ENCODE assay signal across 18 mouse cellular contexts in genomic region chr4:57895902-57896301, GRCm38 (mm10). TPM values are rescaled to one million over a fixed set of nuclear protein-coding genes. Genes with fewer than 3 reads are reported as not detected.
DNase-seq lines count a peak whose midpoint lies in the region; ATAC-seq and TF ChIP-seq lines count a peak whose summit lies in the region.
"Had no signal": no experiment of that assay in that cellular context is flagged by ENCODE, and none has a peak within 500 bp of the region (broad histone marks: within the 10 kb centered on the region; RNA-seq: fewer than 3 reads in every experiment).

No protein-coding gene starts in this region.

- WGBS in intestine, embryonic 15.5 days: 37% methylated on average over 6 of the region's 6 CpGs
- 44% methylated on average over 6 of the region's 6 CpGs for WGBS in intestine, embryonic 16.5 days
- WGBS in neural tube, embryonic 11.5 days: 74% methylated on average over 6 of the region's 6 CpGs

- H3K4me1 ChIP-seq in intestine, embryonic 15.5 days (replicated peaks): peaks cover 10% of the 10 kb centered on the region; the same call in 1 of the 2 replicates
- H3K4me1 ChIP-seq in intestine, embryonic 16.5 days (ENCODE audit: control insufficient read depth, insufficient read depth, low read length): peaks cover 9% of the 10 kb centered on the region
- 0 out of 2 replicates have a peak, but pooled peaks cover 10% of the 10 kb centered on the region for H3K4me1 ChIP-seq in neural tube, embryonic 11.5 days (ENCODE audit: control insufficient read depth, insufficient read depth, low read length)
- H3K4me1 ChIP-seq: liver, embryonic 12.5 days had no signal

- H3K36me3 ChIP-seq in intestine, embryonic 15.5 days: no peaks in the 10 kb centered on the region
- no peaks in the 10 kb centered on the region for H3K36me3 ChIP-seq in intestine, embryonic 16.5 days (ENCODE audit: control insufficient read depth, insufficient read depth, low read length)
- H3K36me3 ChIP-seq in neural tube, embryonic 11.5 days (ENCODE audit: control insufficient read depth, insufficient read depth, low read length): no peaks in the 10 kb centered on the region
- H3K36me3 ChIP-seq: liver, embryonic 12.5 days; midbrain, embryonic 12.5 days had no signal

- no peaks in the 10 kb centered on the region for H3K27me3 ChIP-seq in intestine, embryonic 15.5 days (replicated peaks)
- H3K27me3 ChIP-seq in intestine, embryonic 16.5 days (replicated peaks; ENCODE audit: control insufficient read depth, insufficient read depth, low read length): no peaks in the 10 kb centered on the region
- no peaks in the 10 kb centered on the region for H3K27me3 ChIP-seq in neural tube, embryonic 11.5 days (ENCODE audit: control insufficient read depth, insufficient read depth, low read length)
- H3K27me3 ChIP-seq: hindbrain, embryonic 13.5 days; limb, embryonic 13.5 days; liver, embryonic 12.5 days; midbrain, embryonic 12.5 days had no signal

- H3K9me3 ChIP-seq in intestine, embryonic 15.5 days: no peaks in the 10 kb centered on the region
- H3K9me3 ChIP-seq in intestine, embryonic 16.5 days (ENCODE audit: control insufficient read depth, low read length): no peaks in the 10 kb centered on the region
- H3K9me3 ChIP-seq in neural tube, embryonic 11.5 days (ENCODE audit: control insufficient read depth, low read length): no peaks in the 10 kb centered on the region
- H3K9me3 ChIP-seq: hindbrain, embryonic 13.5 days; limb, embryonic 13.5 days; liver, embryonic 12.5 days; midbrain, embryonic 12.5 days had no signal

- H3K27ac ChIP-seq in gastrocnemius, adult 2 months: peak overlapping the region; percentile 9; the same call in 1 of the 2 replicates
- H3K27ac ChIP-seq in intestine, embryonic 15.5 days: peak overlapping the region; percentile 48; the same call in 1 of the 2 replicates
- H3K27ac ChIP-seq in intestine, embryonic 16.5 days (ENCODE audit: low read length): no peak overlapping the region
- H3K27ac ChIP-seq in neural tube, embryonic 11.5 days (ENCODE audit: low read depth, low read length): no peak overlapping the region
- H3K27ac ChIP-seq: hindbrain, embryonic 13.5 days; limb, embryonic 13.5 days; liver, embryonic 12.5 days had no signal

- no peak for TF ChIP-seq CTCF in gastrocnemius, adult 2 months (IDR thresholded peaks at IDR 0.05)

- H3K9ac ChIP-seq in intestine, embryonic 15.5 days: no peak overlapping the region
- H3K9ac ChIP-seq in intestine, embryonic 16.5 days (ENCODE audit: low read depth, low read length): no peak overlapping the region
- no peak overlapping the region for H3K9ac ChIP-seq in neural tube, embryonic 11.5 days (ENCODE audit: low read length)
- H3K9ac ChIP-seq: hindbrain, embryonic 13.5 days; limb, embryonic 13.5 days; liver, embryonic 12.5 days; midbrain, embryonic 12.5 days had no signal

- H3K4me3 ChIP-seq in gastrocnemius, adult 2 months: no peak overlapping the region
- no peak overlapping the region for H3K4me3 ChIP-seq in intestine, embryonic 15.5 days (replicated peaks)
- no peak overlapping the region for H3K4me3 ChIP-seq in intestine, embryonic 16.5 days (ENCODE audit: low read length)
- H3K4me3 ChIP-seq in neural tube, embryonic 11.5 days (ENCODE audit: low read depth, low read length): no peak overlapping the region
- H3K4me3 ChIP-seq: hindbrain, embryonic 13.5 days; limb, embryonic 13.5 days; liver, embryonic 12.5 days; midbrain, embryonic 12.5 days had no signal

- no peak for DNase-seq in gastrocnemius, adult 2 months
- DNase-seq in gastrocnemius, postnatal 14 days: no peak
- peak; percentile 6 for DNase-seq in neural tube, embryonic 11.5 days (ENCODE audit: low spot score)
- DNase-seq in neural tube, embryonic 10.5 days (ENCODE audit: extremely low spot score, low spot score): no peak
- DNase-seq: adrenal gland, postnatal 25 days; cerebellum, adult 9-10 months; gastrocnemius, postnatal 10 days; kidney, adult 2 months; layer of hippocampus, postnatal 36 days; lung, adult 2 months had no signal

- ATAC-seq in intestine, embryonic 15.5 days: no peak
- ATAC-seq in intestine, embryonic 16.5 days: no peak
- no peak for ATAC-seq in neural tube, embryonic 11.5 days (ENCODE audit: insufficient read depth, low FRiP score, low TSS enrichment)
- no peak for ATAC-seq in cerebellum, adult (ENCODE audit: insufficient number of reproducible peaks, low FRiP score, low TSS enrichment)
- ATAC-seq: forebrain, embryonic 14.5 days; liver, embryonic 12.5 days had no signal

- H3K4me2 ChIP-seq in intestine, embryonic 15.5 days (replicated peaks): no peak overlapping the region
- H3K4me2 ChIP-seq in intestine, embryonic 16.5 days (ENCODE audit: low read depth, low read length): no peak overlapping the region
- no peak overlapping the region for H3K4me2 ChIP-seq in neural tube, embryonic 11.5 days (ENCODE audit: low read depth)
- H3K4me2 ChIP-seq: hindbrain, embryonic 13.5 days; limb, embryonic 13.5 days; liver, embryonic 12.5 days; midbrain, embryonic 12.5 days had no signal

- intact Hi-C loops in gastrocnemius, adult 2 months (cut with DNase I): no loop called here
- intact Hi-C loops in gastrocnemius, postnatal 14 days (cut with DNase I; ENCODE audit: low total_unique reads): no loop called here

RNA-seq across cellular contexts. Expression of gene D630039A03Rik, which starts 20.2 kb away (rescaled TPM):
- under 1 TPM in 1 of 2 experiments, not detected in 1; 0.28 TPM for total RNA-seq in gastrocnemius, adult 2 months (2021)
- not detected for total RNA-seq in gastrocnemius, postnatal 14 days (2021)
- 10.9 and 11.2 TPM in 2 replicates for polyA plus RNA-seq in intestine, embryonic 15.5 days (2015; fragmentation: Nextera tagmentation; extraction: Ambion mirVana)
- 13.3 and 14.1 TPM in 2 replicates for polyA plus RNA-seq in intestine, embryonic 16.5 days (2015; fragmentation: Nextera tagmentation; extraction: Ambion mirVana)
- polyA plus RNA-seq in neural tube, embryonic 11.5 days (2014; fragmentation: Nextera tagmentation; extraction: Ambion mirVana): 0.43 and 0.65 TPM in 2 replicates
- polyA plus RNA-seq: forebrain, embryonic 14.5 days had no signal

Comparison
In these comparisons a context has a peak if more than half of its experiments do, and no peak if none do; other contexts are left out.
1. H3K27ac ChIP-seq: peak in gastrocnemius, adult 2 months (single experiment) and intestine, embryonic 15.5 days (single experiment); none in intestine, embryonic 16.5 days (single experiment) and neural tube, embryonic 11.5 days (single experiment).